In genomic region chr15:102516728-102517404, GRCm38 (mm10) we compare ENCODE assay signal across 8 mouse cellular contexts. TPM values are rescaled to one million over a fixed set of nuclear protein-coding genes. Genes with fewer than 3 reads are reported as not detected.
A peak's percentile ranks its signal among the peaks of the same experiment; 100 is the strongest.
DNase-seq lines count a peak whose midpoint lies in the region; ATAC-seq and TF ChIP-seq lines count a peak whose summit lies in the region.

Gene Map3k12 (minus strand): TSS chr15:102517064.

- no peak; the same call in 1 of the 2 replicates for TF ChIP-seq CTCF in bone marrow macrophage, adult 2 months (IDR thresholded peaks at IDR 0.05; ENCODE audit: low read depth, low read length)

- under 1% methylated on average over 41 of the region's 43 CpGs for WGBS in heart, embryonic 10.5 days
- under 1% methylated on average over 43 of the region's 43 CpGs for WGBS in kidney, embryonic 15.5 days
- under 1% methylated on average over 43 of the region's 43 CpGs for WGBS in stomach, embryonic 15.5 days

- ATAC-seq in kidney, embryonic 15.5 days (replicated peaks; ENCODE audit: low FRiP score): peak; percentile 10
- no peak for ATAC-seq in stomach, embryonic 15.5 days (ENCODE audit: insufficient read depth, low FRiP score, low read depth)

- H3K9me3 ChIP-seq in erythroblast, embryonic 14.5 days (ENCODE audit: control insufficient read depth, low read length): no peaks in the 10 kb centered on the region
- no peaks in the 10 kb centered on the region for H3K9me3 ChIP-seq in heart, embryonic 10.5 days
- no peaks in the 10 kb centered on the region for H3K9me3 ChIP-seq in kidney, embryonic 15.5 days (replicated peaks)
- H3K9me3 ChIP-seq in stomach, embryonic 15.5 days: no peaks in the 10 kb centered on the region

- H3K4me3 ChIP-seq in bone marrow macrophage, adult 2 months (ENCODE audit: insufficient read depth, low read length): peak within 1 kb of the TSS; percentile 69
- peak within 1 kb of the TSS; percentile 95 for H3K4me3 ChIP-seq in erythroblast, embryonic 14.5 days (replicated peaks)
- peak within 1 kb of the TSS; percentile 81 for H3K4me3 ChIP-seq in heart, embryonic 10.5 days
- H3K4me3 ChIP-seq in kidney, embryonic 15.5 days (replicated peaks): peak within 1 kb of the TSS; percentile 80
- H3K4me3 ChIP-seq in stomach, embryonic 15.5 days (replicated peaks): peak within 1 kb of the TSS; percentile 75

- DNase-seq in CD4-positive helper T cell, adult 2 months (ENCODE audit: low read depth, low spot score): peak; percentile 79
- peak; percentile 91 for DNase-seq in heart, embryonic 10.5 days (ENCODE audit: low spot score)
- DNase-seq in liver: peak; percentile 67
- DNase-seq in naive thymus-derived CD4-positive, alpha-beta T cell, adult 2 months (ENCODE audit: low read depth): peak; percentile 75

- H3K36me3 ChIP-seq in erythroblast, embryonic 14.5 days (ENCODE audit: control insufficient read depth): peaks cover 17% of the 10 kb centered on the region
- H3K36me3 ChIP-seq in heart, embryonic 10.5 days: peaks cover 16% of the 10 kb centered on the region
- H3K36me3 ChIP-seq in kidney, embryonic 15.5 days: peaks cover 18% of the 10 kb centered on the region
- 0 out of 2 replicates have a peak, but pooled peaks cover under 1% of the 10 kb centered on the region for H3K36me3 ChIP-seq in stomach, embryonic 15.5 days

- H3K9ac ChIP-seq in kidney, embryonic 15.5 days: peak within 1 kb of the TSS; percentile 61
- H3K9ac ChIP-seq in stomach, embryonic 15.5 days: peak within 1 kb of the TSS; percentile 30

- peaks cover 20% of the 10 kb centered on the region for H3K27me3 ChIP-seq in erythroblast, embryonic 14.5 days (ENCODE audit: control insufficient read depth)
- no peaks in the 10 kb centered on the region for H3K27me3 ChIP-seq in heart, embryonic 10.5 days (ENCODE audit: insufficient read depth, poor library complexity, severe bottlenecking)
- H3K27me3 ChIP-seq in kidney, embryonic 15.5 days: no peaks in the 10 kb centered on the region
- no peaks in the 10 kb centered on the region for H3K27me3 ChIP-seq in stomach, embryonic 15.5 days (replicated peaks)

- H3K27ac ChIP-seq in bone marrow macrophage, adult 2 months (ENCODE audit: insufficient read depth, low read depth, low read length): 0 out of 2 replicates have a peak within 1 kb of the TSS, but pooled peaks have one; percentile 10
- peak within 1 kb of the TSS; percentile 98 for H3K27ac ChIP-seq in heart, embryonic 10.5 days
- H3K27ac ChIP-seq in kidney, embryonic 15.5 days: peak within 1 kb of the TSS; percentile 100
- H3K27ac ChIP-seq in stomach, embryonic 15.5 days: peak within 1 kb of the TSS; percentile 83

- TF ChIP-seq POLR2A in bone marrow macrophage, adult 2 months (IDR thresholded peaks at IDR 0.05; ENCODE audit: borderline replicate concordance, low read depth, low read length): no peak

- peak within 1 kb of the TSS; percentile 81 for H3K4me2 ChIP-seq in kidney, embryonic 15.5 days
- peak within 1 kb of the TSS; percentile 93 for H3K4me2 ChIP-seq in stomach, embryonic 15.5 days

- H3K4me1 ChIP-seq in bone marrow macrophage, adult 2 months (ENCODE audit: control insufficient read depth, insufficient read depth, low read length): peaks cover 28% of the 10 kb centered on the region
- peaks cover 54% of the 10 kb centered on the region for H3K4me1 ChIP-seq in erythroblast, embryonic 14.5 days (ENCODE audit: control insufficient read depth)
- H3K4me1 ChIP-seq in heart, embryonic 10.5 days: peaks cover 48% of the 10 kb centered on the region
- peaks cover 47% of the 10 kb centered on the region for H3K4me1 ChIP-seq in kidney, embryonic 15.5 days
- H3K4me1 ChIP-seq in stomach, embryonic 15.5 days: peaks cover 42% of the 10 kb centered on the region

RNA-seq across cellular contexts. Expression of gene Map3k12, which starts in this region (rescaled TPM):
- polyA plus RNA-seq in bone marrow macrophage, adult 2 months (2012; ENCODE audit: insufficient read depth, insufficient read length, missing spikeins): 17.4 and 17.5 TPM in 2 replicates
- polyA plus RNA-seq in erythroblast, embryonic 14.5 days (2012): 0.01 TPM in 2 replicates
- 17.9 and 19.7 TPM in 2 replicates for polyA plus RNA-seq in heart, embryonic 10.5 days (2016; fragmentation: Nextera tagmentation; extraction: Ambion mirVana)
- polyA plus RNA-seq in kidney, embryonic 15.5 days (2015; fragmentation: Nextera tagmentation; extraction: Ambion mirVana): 15.3 and 19.7 TPM in 2 replicates
- polyA plus RNA-seq in stomach, embryonic 15.5 days (2015; fragmentation: Nextera tagmentation; extraction: Ambion mirVana): 13.4 and 15.5 TPM in 2 replicates

Comparison
In these comparisons a context has a peak if more than half of its experiments do, and no peak if none do; other contexts are left out.
1. RNA of gene Map3k12 (polyA plus RNA-seq): 17.9 to 19.7 TPM in heart, embryonic 10.5 days, 15.3 to 19.7 TPM in kidney, embryonic 15.5 days, 17.4 to 17.5 TPM in bone marrow macrophage, adult 2 months and 13.4 to 15.5 TPM in stomach, embryonic 15.5 days; 0.01 TPM in erythroblast, embryonic 14.5 days; every median in the first group is over 10 times any median in the second.
2. H3K27ac ChIP-seq: peak in every context shown above with its lines; median percentile 100 in kidney, embryonic 15.5 days; 98 in heart, embryonic 10.5 days; 83 in stomach, embryonic 15.5 days; 10 in bone marrow macrophage, adult 2 months.
3. Peak in every context shown above with its lines, with median percentiles within 50 percentile points of each other: DNase-seq and H3K4me3 ChIP-seq.